Mouse (Mus musculus): ENCODE measurements around the gene Ganc.
A peak's percentile ranks its signal among the peaks of the same experiment; 100 is the strongest.

GRCm38 (mm10) chr2:120403986-120404822 lies 508 bp downstream of the Ganc start, which contains the start of gene Tmem87a:
- TF ChIP-seq CTCF (IDR thresholded peaks at IDR 0.05; ENCODE audit: extremely low read depth, insufficient read length, insufficient replicate concordance, low read depth, low read length) (no peak), POLR2A (IDR thresholded peaks at IDR 0.05; ENCODE audit: low read depth, low read length) (peak; percentile 63; the same call in 1 of the 2 replicates)

All from small intestine, adult 2 months (tissue).